Mouse (Mus musculus): ENCODE measurements around the gene Zfp704. TPM values are rescaled to one million over a fixed set of nuclear protein-coding genes. Genes with fewer than 3 reads are reported as not detected.

The Zfp704 gene
- total and polyA plus RNA-seq, 3 experiments, result under 0.01 TPM; not detected in 2

GRCm38 (mm10) chr3:9619562-9620275 is 9.8 kb upstream of the Zfp704 start:
- TF ChIP-seq TBP (IDR thresholded peaks at IDR 0.05; ENCODE audit: low read depth, low read length) (no peak), CHD2 (IDR thresholded peaks at IDR 0.05; ENCODE audit: low read length) (no peak), MAX (IDR thresholded peaks at IDR 0.05; ENCODE audit: low read length) (no peak), EP300 (IDR thresholded peaks at IDR 0.05; ENCODE audit: low read depth in 1 of 2, low read length in 2 of 2) (no peak), MYC (IDR thresholded peaks at IDR 0.05; ENCODE audit: low read depth, low read length) (no peak), JUND (IDR thresholded peaks at IDR 0.05; ENCODE audit: low read depth, low read length) (no peak), ZNF384 (IDR thresholded peaks at IDR 0.05; ENCODE audit: low read depth, low read length) (no peak), SMC3 (IDR thresholded peaks at IDR 0.05; ENCODE audit: low read depth, low read length) (no peak), UBTF (IDR thresholded peaks at IDR 0.05; ENCODE audit: borderline replicate concordance, insufficient read depth, low read depth, low read length) (no peak), ETS1 (IDR thresholded peaks at IDR 0.05; ENCODE audit: low read depth, low read length) (no peak), GATA1 (IDR thresholded peaks at IDR 0.05; ENCODE audit: low read depth, low read length) (no peak), MEF2A (IDR thresholded peaks at IDR 0.05; ENCODE audit: extremely low read depth, insufficient replicate concordance, low read depth, low read length, poor library complexity, severe bottlenecking) (no peak), USF2 (IDR thresholded peaks at IDR 0.05; ENCODE audit: borderline replicate concordance in 1 of 2, insufficient read depth in 1 of 2, low read depth in 1 of 2, low read length in 2 of 2) (no peak)
- Histone ChIP-seq H3K4me1 (ENCODE audit: control insufficient read depth in 1 of 2, insufficient read depth in 2 of 2, low read length in 2 of 2) (no peaks in the 10 kb centered on the region), H3K9ac (ENCODE audit: control insufficient read depth, low read depth, low read length, poor library complexity, severe bottlenecking) (no peak overlapping the region), H3K79me2 (ENCODE audit: control insufficient read depth, insufficient read depth, low read length, poor library complexity) (no peaks in the 10 kb centered on the region), H3K27me3 (ENCODE audit: control insufficient read depth in 1 of 2, insufficient read depth in 2 of 2, low read length in 2 of 2) (no peaks in the 10 kb centered on the region; a peak in 1 of 4 replicates), H3K4me3 (ENCODE audit: control insufficient read depth in 1 of 2, insufficient read depth in 1 of 2, low read depth in 2 of 2, low read length in 2 of 2) (no peak overlapping the region), H3K36me3 (ENCODE audit: control insufficient read depth in 1 of 2, insufficient read depth in 2 of 2, low read length in 2 of 2) (no peaks in the 10 kb centered on the region), H3K9me3 (replicated peaks; ENCODE audit: insufficient read depth, low read length) (no peaks in the 10 kb centered on the region), H3K27ac (ENCODE audit: control insufficient read depth, low read depth, low read length) (no peak overlapping the region)
- no peak for DNase-seq (ENCODE audit: low read depth, low spot score)

GRCm38 (mm10) chr3:9617101-9617500 is 7.2 kb upstream of the Zfp704 start:
- no peak for DNase-seq (ENCODE audit: low read depth, low spot score)
- no peaks in the 10 kb centered on the region for H3K79me2 ChIP-seq (ENCODE audit: control insufficient read depth, insufficient read depth, low read length, poor library complexity)
- H3K9ac ChIP-seq (ENCODE audit: control insufficient read depth, low read depth, low read length, poor library complexity, severe bottlenecking), result no peak overlapping the region
- H3K9me3 ChIP-seq (replicated peaks; ENCODE audit: insufficient read depth, low read length), result no peaks in the 10 kb centered on the region
- no peak overlapping the region for H3K4me3 ChIP-seq (ENCODE audit: control insufficient read depth in 1 of 2, insufficient read depth in 1 of 2, low read depth in 2 of 2, low read length in 2 of 2)
- no peak overlapping the region for H3K27ac ChIP-seq (ENCODE audit: control insufficient read depth, low read depth, low read length)
- no peaks in the 10 kb centered on the region for H3K36me3 ChIP-seq (ENCODE audit: control insufficient read depth in 1 of 2, insufficient read depth in 2 of 2, low read length in 2 of 2)
- TF ChIP-seq MYB (IDR thresholded peaks at IDR 0.05; ENCODE audit: low read depth, low read length) (no peak), RAD21 (IDR thresholded peaks at IDR 0.05; ENCODE audit: low read depth, low read length) (no peak), BHLHE40 (IDR thresholded peaks at IDR 0.05; ENCODE audit: borderline replicate concordance, low read depth, low read length) (no peak), MAZ (IDR thresholded peaks at IDR 0.05; ENCODE audit: low read depth, low read length) (no peak), UBTF (IDR thresholded peaks at IDR 0.05; ENCODE audit: borderline replicate concordance, insufficient read depth, low read depth, low read length) (no peak)
- H3K27me3 ChIP-seq (ENCODE audit: control insufficient read depth in 1 of 2, insufficient read depth in 2 of 2, low read length in 2 of 2), result no peaks in the 10 kb centered on the region
- no peaks in the 10 kb centered on the region for H3K4me1 ChIP-seq (ENCODE audit: control insufficient read depth in 1 of 2, insufficient read depth in 2 of 2, low read length in 2 of 2)

Measured in MEL (cell line).